Mouse (Mus musculus) NIH3T3 (cell line): ENCODE results near the gene Olfr57.
"Not testable (repeated sequence)": the region's sequence is repeated elsewhere in the genome, so short reads cannot be mapped to it uniquely, and the experiment has no call there.

ENCODE experiments used
- DNase-seq: peaks from one replicate; pipeline ENCODE4 v3.0.0-alpha.2; 2012; ENCODE audit warnings: low read depth

Gene Olfr57

GRCm38 (mm10) chr10:79028441-79028840 is at the start of gene Olfr57:
Gene Olfr57, plus strand, starts transcription at chr10:79028741.
- no peak for DNase-seq

- DNase-seq, result no peak
Measured at GRCm38 (mm10) chr10:78980750-78981149, 47.8 kb upstream of the Olfr57 start, which contains the start of gene Olfr1352. Gene Olfr1352, plus strand, starts transcription at chr10:78981050.

DNA sequence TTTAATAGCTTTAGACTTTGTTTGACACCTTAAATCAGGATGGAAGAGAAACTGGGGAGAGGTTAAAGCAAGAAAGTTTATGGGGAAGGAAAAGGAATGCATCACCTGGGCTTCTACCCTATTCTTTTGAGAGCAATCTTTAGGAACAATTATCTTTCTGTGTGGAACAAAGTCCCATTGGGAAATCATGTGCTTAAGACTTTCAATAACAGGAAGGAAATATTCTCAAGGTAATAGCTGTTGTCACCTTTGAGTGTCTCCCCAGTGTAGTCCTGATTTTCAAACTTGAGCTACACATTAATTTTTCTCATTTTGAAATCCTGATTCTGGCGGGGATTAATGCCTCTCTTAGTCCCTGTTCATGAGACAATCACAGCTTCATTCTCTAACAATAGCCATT is 16.4 kb upstream of the Olfr57 start, which contains the start of gene Olfr1351:
Olfr1351 (plus strand) TSS at position 301 of the 400 bp plus-strand sequence.
- no peak for DNase-seq

DNA sequence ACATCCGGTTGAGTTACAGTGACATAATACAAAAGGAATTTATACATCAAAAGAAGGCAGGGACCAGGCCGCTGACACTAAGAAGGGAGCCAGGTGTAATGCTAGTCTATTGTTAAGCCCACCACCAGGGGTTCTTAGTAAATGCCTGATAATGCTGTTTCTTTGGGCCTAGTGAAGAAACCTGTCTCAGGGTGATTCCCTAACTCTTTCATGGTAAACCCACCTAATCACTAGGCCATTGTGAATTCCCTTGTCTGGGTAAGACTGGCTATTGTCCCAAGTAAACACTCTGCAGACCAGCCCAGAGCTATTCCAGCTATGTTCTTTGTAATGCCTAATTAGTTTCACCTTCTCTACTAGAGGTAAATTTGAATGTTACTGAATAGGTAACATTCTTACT is 13.9 kb downstream of the Olfr57 start:
- not testable (repeated sequence) for DNase-seq

DNA sequence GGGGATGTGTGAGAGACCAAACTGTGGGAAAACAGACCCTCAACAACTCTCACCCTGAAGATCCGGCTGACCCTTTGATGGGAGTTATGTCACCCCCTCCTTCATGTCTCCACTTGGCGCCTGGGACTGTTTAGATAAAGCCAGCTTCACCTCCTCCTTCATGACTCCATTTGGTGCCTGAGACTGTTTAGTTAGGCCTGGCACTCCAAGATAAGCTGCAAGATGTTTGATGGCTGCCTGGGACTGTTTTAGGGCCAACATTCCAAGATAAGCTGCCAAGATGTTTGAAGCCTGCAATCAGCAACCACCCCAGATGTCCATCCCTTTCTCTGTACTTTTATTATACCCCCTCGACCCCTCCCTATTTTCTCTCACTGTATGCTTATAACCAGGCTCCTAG is 28.8 kb downstream of the Olfr57 start:
- DNase-seq, result not testable (repeated sequence)
